Mouse (Mus musculus) liver, adult 2 months (tissue): ENCODE measurements around the gene Ldb3.

Experiments
- CTCF ChIP-seq: fragments of 200-500 bp; IDR thresholded peaks from 2 replicates; pipeline ENCODE4 v1.5.1; 2011; ENCODE audit warnings: low read depth, low read length, control low read depth
- POLR2A ChIP-seq: fragments of 200-500 bp; IDR thresholded peaks from 2 replicates; pipeline ENCODE4 v1.6.1; 2011; ENCODE audit warnings: low read length, control low read depth; ENCODE audit not compliant: insufficient read depth; ENCODE audit errors: extremely low read depth

DNA sequence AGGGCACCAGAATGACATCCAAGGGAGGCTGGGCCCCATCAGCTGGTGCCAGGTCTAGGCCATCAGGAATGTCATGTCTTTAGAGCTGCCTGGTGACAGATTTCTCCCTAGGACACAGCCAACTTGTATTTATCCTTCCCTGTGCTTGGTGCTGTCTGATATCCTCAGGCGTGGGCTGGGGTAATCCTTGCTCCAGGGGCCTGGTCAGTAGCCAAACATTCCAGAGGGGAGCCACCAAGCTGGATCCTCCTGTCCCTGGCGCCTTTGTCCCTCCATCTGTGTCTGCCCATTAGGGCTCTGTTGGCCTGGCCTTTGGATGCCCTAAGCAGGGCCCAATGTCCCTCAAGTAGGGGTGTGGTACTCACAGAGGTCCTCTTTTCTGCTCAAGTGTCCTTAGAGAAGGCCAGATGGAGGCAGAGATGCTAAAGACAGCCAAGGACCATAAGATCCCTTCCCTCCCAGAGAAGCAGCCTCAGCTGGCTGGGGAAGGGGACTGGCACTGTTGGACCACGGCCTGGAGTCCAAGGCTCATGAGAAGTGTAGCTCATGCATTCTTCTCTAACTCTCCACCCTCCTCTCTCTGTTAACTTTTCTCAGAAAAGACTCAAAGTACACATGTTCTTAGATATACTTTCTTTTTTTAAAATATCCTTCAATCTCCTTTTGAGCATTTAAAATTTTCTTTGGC, 5.6 kb downstream of the Ldb3 start:
- no peak for TF ChIP-seq CTCF
- no peak for TF ChIP-seq POLR2A
